Mouse (Mus musculus) stomach, embryonic 16.5 days (tissue): ENCODE results near the gene Gdf5. TPM values are rescaled to one million over a fixed set of nuclear protein-coding genes. Genes with fewer than 3 reads are reported as not detected.

Source experiments
- polyA plus RNA-seq: library from polyadenylated mRNA; unstranded; fragments of >200 nt; fragmentation: Nextera tagmentation; extraction: Ambion mirVana; gene quantifications from 2 replicates; pipeline ENCODE4 v1.2.1, GENCODE M21; 2015

The Gdf5 gene
- polyA plus RNA-seq, 1 experiment from 2014 or later, result 1.3 TPM

Other genes with a start within 250 kb of the Gdf5 start
- gene Edem2, start 215.9 kb downstream of the Gdf5 start, polyA plus RNA-seq, result 112 and 114 TPM in 2 replicates
- not detected in 2 replicates for gene Gm17581, start 209.5 kb downstream of the Gdf5 start, polyA plus RNA-seq
- gene Procr, start 194.2 kb downstream of the Gdf5 start, polyA plus RNA-seq, result 18.2 and 23.1 TPM in 2 replicates
- 0.23 and 0.31 TPM in 2 replicates for gene Mmp24, start 170.0 kb downstream of the Gdf5 start, polyA plus RNA-seq
- gene BC029722, start 125.9 kb downstream of the Gdf5 start, polyA plus RNA-seq, result 22.1 and 25.7 TPM in 2 replicates
- gene Eif6, start 118.4 kb downstream of the Gdf5 start, polyA plus RNA-seq, result 221 and 238 TPM in 2 replicates
- 5.4 and 5.8 TPM in 2 replicates for gene Fam83c, start 110.5 kb downstream of the Gdf5 start, polyA plus RNA-seq
- 66.5 and 67.1 TPM in 2 replicates for gene Uqcc1, start 15.1 kb downstream of the Gdf5 start, polyA plus RNA-seq
- gene Gm15557, start 4.6 kb downstream of the Gdf5 start, polyA plus RNA-seq, result not detected in 2 replicates
- 12.3 and 16.3 TPM in 2 replicates for gene Cep250, start 11.1 kb upstream of the Gdf5 start, polyA plus RNA-seq
- gene 6430550D23Rik, start 62.6 kb upstream of the Gdf5 start, polyA plus RNA-seq, result 1.7 and 1.8 TPM in 2 replicates
- 209 and 240 TPM in 2 replicates for gene Ergic3, start 62.7 kb upstream of the Gdf5 start, polyA plus RNA-seq
- 5.4 and 6.6 TPM in 2 replicates for gene Fer1l4, start 107.6 kb upstream of the Gdf5 start, polyA plus RNA-seq
- 2.0 and 2.7 TPM in 2 replicates for gene Spag4, start 119.8 kb upstream of the Gdf5 start, polyA plus RNA-seq
- 57.7 and 62.0 TPM in 2 replicates for gene Cpne1, start 166.6 kb upstream of the Gdf5 start, polyA plus RNA-seq
- gene Rbm12, start 166.6 kb upstream of the Gdf5 start, polyA plus RNA-seq, result 22.5 and 23.9 TPM in 2 replicates
- gene Gm28036, start 181.7 kb upstream of the Gdf5 start, polyA plus RNA-seq, result 12.3 and 19.8 TPM in 2 replicates
- 302 and 344 TPM in 2 replicates for gene Romo1, start 198.7 kb upstream of the Gdf5 start, polyA plus RNA-seq
- gene Nfs1, start 198.8 kb upstream of the Gdf5 start, polyA plus RNA-seq, result 51.0 and 51.1 TPM in 2 replicates
- 504 and 551 TPM in 2 replicates for gene Rbm39, start 234.9 kb upstream of the Gdf5 start, polyA plus RNA-seq